Mouse (Mus musculus) forebrain, embryonic 13.5 days (tissue): ENCODE measurements around the gene Grap2. TPM values are rescaled to one million over a fixed set of nuclear protein-coding genes. Genes with fewer than 3 reads are reported as not detected.

Experiments
- ATAC-seq: fragments of 200-750 bp; cut with Nextera tagmentation; 2 replicates; pipeline ENCODE4 v1.8.0; 2017
- H3K27ac ChIP-seq: fragments of 300-500 bp; sonication (generic); 2 replicates; pipeline ENCODE4 v1.5.1; 2015; ENCODE audit warnings: inconsistent platforms, mild to moderate bottlenecking, moderate library complexity
- H3K27me3 ChIP-seq: fragments of 300-500 bp; sonication (generic); 2 replicates; pipeline ENCODE4 v1.6.1; 2015; ENCODE audit warnings: mild to moderate bottlenecking, inconsistent platforms
- H3K36me3 ChIP-seq: fragments of 300-500 bp; sonication (generic); 2 replicates; pipeline ENCODE4 v1.6.1; 2015; ENCODE audit warnings: mild to moderate bottlenecking, inconsistent platforms; ENCODE audit not compliant: poor library complexity, severe bottlenecking
- H3K4me1 ChIP-seq: fragments of 300-500 bp; sonication (generic); 2 replicates; pipeline ENCODE4 v1.6.1; 2015; ENCODE audit warnings: inconsistent platforms
- H3K4me2 ChIP-seq: fragments of 300-500 bp; sonication (generic); 2 replicates; pipeline ENCODE4 v1.6.1; 2015; ENCODE audit warnings: inconsistent platforms, mild to moderate bottlenecking, moderate library complexity
- H3K4me3 ChIP-seq: fragments of 300-500 bp; sonication (generic); 2 replicates; pipeline ENCODE4 v1.5.1; 2015; ENCODE audit warnings: mild to moderate bottlenecking, inconsistent platforms
- H3K9ac ChIP-seq: fragments of 300-500 bp; sonication (generic); 2 replicates; pipeline ENCODE4 v1.6.1; 2015; ENCODE audit warnings: mild to moderate bottlenecking, inconsistent platforms
- H3K9me3 ChIP-seq: fragments of 300-500 bp; sonication (generic); replicated peaks from 2 replicates; pipeline ENCODE4 v1.6.1; 2016; ENCODE audit warnings: inconsistent platforms
- WGBS: fragments of 180-500 bp; shearing (Covaris S2); methylation state at CpG from one replicate; pipeline ENCODE4 v1.1.7; 2015; 5-methylcytosine and 5-hydroxymethylcytosine counted together
- polyA plus RNA-seq: library from polyadenylated mRNA; unstranded; fragments of >200 nt; fragmentation: Nextera tagmentation; extraction: Ambion mirVana; gene quantifications from 2 replicates; pipeline ENCODE4 v1.2.1, GENCODE M21; 2015

The Grap2 gene
- polyA plus RNA-seq: 0.26 and 0.91 TPM in 2 replicates

DNA sequence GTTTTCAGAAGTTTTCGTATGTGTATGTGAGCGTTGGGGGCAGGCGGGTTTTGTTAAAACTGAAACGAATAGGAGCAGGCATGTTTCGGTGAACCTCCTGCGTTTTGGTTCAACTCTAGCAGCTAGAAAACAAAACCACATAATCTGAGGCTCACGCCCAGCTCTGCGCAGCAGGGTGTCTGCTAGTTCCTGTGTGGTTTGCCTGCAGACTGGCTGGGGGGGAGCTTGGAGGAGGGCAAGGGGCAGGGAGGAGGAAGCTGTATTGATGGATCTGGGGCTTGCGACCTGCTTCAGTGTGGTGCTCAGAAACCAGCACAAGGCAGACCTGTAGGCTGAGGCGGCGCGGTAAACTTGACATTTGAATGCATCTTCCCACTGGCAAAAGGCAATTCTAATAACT is at the start of gene Grap2:
Gene Grap2 (plus strand): TSS at position 304 of the 400 bp plus-strand sequence.
- 62% methylated on average over 12 of the region's 12 CpGs for WGBS
- Histone ChIP-seq H3K4me1 (peaks cover 11% of the 10 kb centered on the region), H3K36me3 (no peaks in the 10 kb centered on the region), H3K9me3 (no peaks in the 10 kb centered on the region), H3K27me3 (peaks cover 6% of the 10 kb centered on the region; the same call in 1 of the 2 replicates), H3K4me3 (no peak within 1 kb of the TSS), H3K9ac (no peak within 1 kb of the TSS), H3K4me2 (no peak within 1 kb of the TSS), H3K27ac (no peak within 1 kb of the TSS)
- no peak for ATAC-seq

DNA sequence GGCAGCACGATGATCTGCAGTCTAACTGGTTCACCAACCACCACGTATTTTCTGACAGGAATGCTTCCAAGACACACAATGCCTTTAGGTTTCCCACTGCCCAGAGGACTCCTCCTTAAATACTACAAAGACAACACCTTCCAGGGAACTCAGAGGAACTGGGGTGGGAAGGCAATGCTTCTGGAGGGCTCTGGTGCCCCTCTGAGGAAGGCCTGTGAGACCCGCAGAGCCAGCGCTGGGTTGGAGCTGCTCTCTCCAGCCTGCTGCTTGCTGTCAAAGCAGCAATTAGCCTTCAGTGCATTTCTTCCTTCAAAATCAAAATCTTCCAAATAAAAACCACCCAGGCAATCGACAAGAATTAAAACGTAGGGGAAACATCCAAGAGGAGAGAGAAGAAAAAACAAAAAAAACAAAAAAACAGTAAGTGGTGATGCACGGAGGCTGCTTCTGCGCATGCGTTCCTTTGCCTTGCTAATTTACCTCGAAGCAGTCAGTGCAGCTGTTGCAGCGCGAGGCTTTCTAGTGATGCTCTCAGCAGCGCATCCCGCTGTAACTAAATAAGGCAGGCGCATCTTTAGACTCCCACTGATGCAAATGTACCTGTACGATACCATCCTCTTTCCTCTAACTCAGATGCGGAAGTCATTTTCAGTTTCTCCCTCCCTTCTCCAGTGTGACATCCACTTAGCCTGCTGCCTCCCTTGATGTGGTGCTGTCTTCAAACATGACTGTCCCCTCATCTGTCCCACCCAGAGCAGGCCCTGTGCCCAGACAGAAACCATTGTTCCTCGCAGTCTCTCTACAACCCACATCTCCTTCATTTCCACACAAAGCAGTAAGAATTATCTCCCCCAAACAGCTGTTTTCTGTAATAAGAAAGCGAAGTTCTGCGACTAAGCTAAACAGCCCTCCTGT is 42.2 kb upstream of the Grap2 start:
- Histone ChIP-seq H3K9ac (no peak overlapping the region), H3K4me2 (peak overlapping the region; percentile 27), H3K27ac (peak overlapping the region; percentile 36; the same call in 1 of the 2 replicates), H3K36me3 (no peaks in the 10 kb centered on the region), H3K4me1 (peaks cover 9% of the 10 kb centered on the region), H3K9me3 (no peaks in the 10 kb centered on the region), H3K4me3 (no peak overlapping the region), H3K27me3 (no peaks in the 10 kb centered on the region)
- WGBS: 44% methylated on average over 20 of the region's 20 CpGs
- no peak for ATAC-seq

DNA sequence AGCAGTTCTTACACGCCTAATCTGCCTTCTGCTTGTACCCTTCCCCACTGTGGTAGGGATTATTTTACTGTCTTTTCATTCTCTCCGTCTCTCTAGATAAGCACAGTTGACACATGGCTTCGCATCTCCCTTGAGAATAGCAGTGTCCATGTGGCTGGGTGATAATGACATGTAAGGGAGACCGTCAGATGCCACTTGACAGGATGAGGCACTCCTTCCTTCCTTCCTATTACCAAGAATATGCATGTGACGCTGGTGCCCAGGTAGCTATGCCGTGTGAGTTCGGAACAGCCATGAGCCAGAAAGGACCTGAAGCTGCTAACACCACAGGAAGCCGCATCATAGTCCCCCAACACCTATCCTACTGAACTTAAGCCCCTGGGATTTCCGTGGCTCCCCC is 41.4 kb upstream of the Grap2 start:
- WGBS: 81% methylated on average over 9 of the region's 9 CpGs
- no peaks in the 10 kb centered on the region for H3K36me3 ChIP-seq

DNA sequence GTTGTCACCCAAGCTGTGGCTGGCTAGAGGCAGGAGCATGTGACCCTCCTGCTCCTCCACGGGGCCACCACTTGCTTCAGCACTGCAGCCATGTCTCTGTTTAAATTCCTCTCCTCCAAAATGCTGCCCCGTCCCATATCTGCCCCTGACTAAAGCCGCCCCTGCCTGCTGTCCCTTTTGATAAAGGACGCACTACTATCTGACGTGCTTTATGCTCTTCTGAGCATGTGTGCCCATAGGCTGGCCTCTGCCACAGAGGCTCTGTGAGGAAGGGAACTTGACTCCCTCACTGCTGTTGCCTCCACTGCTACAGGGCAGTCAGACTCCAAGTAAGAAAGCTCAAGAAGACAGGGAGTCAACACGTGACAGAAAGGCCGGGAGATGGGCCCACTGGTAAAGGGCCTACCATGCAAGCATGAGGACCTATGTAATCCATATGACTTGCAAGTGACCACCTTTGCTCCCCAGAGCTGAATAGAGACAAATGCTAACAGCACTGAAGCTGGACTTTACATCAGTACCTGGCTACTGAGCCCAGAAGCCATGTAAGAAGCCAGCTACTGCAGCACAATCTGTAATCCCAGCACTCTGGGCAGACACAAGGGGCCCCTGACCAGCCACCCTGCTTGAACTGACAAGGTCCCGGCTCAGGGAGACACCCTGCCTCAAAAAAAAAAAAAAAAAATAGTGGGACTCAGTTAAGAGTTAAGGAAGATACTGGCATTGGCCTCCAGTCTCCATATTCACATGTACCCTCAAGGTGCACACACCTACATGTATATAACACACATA is 39.9 kb upstream of the Grap2 start:
- H3K36me3 ChIP-seq: no peaks in the 10 kb centered on the region
- H3K4me2 ChIP-seq: no peak overlapping the region
- no peak for ATAC-seq
- H3K9ac ChIP-seq: no peak overlapping the region
- 86% methylated on average over 8 of the region's 8 CpGs for WGBS
- no peak overlapping the region for H3K4me3 ChIP-seq
- H3K4me1 ChIP-seq: peaks cover 9% of the 10 kb centered on the region
- H3K27me3 ChIP-seq: no peaks in the 10 kb centered on the region
- H3K9me3 ChIP-seq: no peaks in the 10 kb centered on the region
- H3K27ac ChIP-seq: no peak overlapping the region

More for the DNA sequence above, 41.4 kb upstream of the Grap2 start:
- Histone ChIP-seq H3K9ac (no peak overlapping the region), H3K27ac (no peak overlapping the region), H3K9me3 (no peaks in the 10 kb centered on the region), H3K4me3 (no peak overlapping the region), H3K27me3 (no peaks in the 10 kb centered on the region), H3K4me2 (no peak overlapping the region), H3K4me1 (peaks cover 9% of the 10 kb centered on the region)
- ATAC-seq: no peak

GRCm38 (mm10) chr15:80533274-80533673 is 39.1 kb upstream of the Grap2 start:
- Histone ChIP-seq H3K9me3 (no peaks in the 10 kb centered on the region), H3K4me2 (no peak overlapping the region), H3K27ac (no peak overlapping the region), H3K4me1 (peaks cover 9% of the 10 kb centered on the region), H3K36me3 (no peaks in the 10 kb centered on the region), H3K4me3 (no peak overlapping the region), H3K9ac (no peak overlapping the region), H3K27me3 (no peaks in the 10 kb centered on the region)
- 64% methylated on average over 6 of the region's 6 CpGs for WGBS
- ATAC-seq: no peak

DNA sequence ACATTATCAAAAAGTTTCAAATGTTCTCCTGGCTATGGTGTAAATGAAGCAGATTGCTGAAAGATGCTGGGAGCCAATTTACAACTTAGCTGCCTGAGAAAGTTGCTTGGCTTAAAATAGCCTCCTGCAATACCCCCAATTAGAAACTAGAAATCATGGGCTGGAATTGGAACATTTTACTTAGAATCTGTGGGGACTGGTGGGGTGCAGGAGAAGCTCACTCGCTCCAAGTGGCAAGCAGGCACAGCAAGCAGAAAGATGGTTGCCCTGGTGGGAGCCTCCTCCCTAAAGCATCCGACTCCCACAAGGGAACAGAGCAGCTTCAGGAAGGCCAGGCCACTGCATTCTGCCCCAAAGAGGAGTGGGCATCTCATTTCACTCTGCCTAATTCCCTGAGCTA is 36.3 kb upstream of the Grap2 start:
- ATAC-seq: no peak
- Histone ChIP-seq H3K9ac (no peak overlapping the region), H3K9me3 (no peaks in the 10 kb centered on the region), H3K4me2 (no peak overlapping the region), H3K4me3 (no peak overlapping the region), H3K4me1 (no peaks in the 10 kb centered on the region), H3K36me3 (no peaks in the 10 kb centered on the region), H3K27me3 (no peaks in the 10 kb centered on the region), H3K27ac (no peak overlapping the region)
- WGBS: 69% methylated on average over 2 of the region's 2 CpGs

- ATAC-seq: no peak
- H3K4me2 ChIP-seq: no peak overlapping the region
Measured at GRCm38 (mm10) chr15:80538075-80538474, 34.3 kb upstream of the Grap2 start.

DNA sequence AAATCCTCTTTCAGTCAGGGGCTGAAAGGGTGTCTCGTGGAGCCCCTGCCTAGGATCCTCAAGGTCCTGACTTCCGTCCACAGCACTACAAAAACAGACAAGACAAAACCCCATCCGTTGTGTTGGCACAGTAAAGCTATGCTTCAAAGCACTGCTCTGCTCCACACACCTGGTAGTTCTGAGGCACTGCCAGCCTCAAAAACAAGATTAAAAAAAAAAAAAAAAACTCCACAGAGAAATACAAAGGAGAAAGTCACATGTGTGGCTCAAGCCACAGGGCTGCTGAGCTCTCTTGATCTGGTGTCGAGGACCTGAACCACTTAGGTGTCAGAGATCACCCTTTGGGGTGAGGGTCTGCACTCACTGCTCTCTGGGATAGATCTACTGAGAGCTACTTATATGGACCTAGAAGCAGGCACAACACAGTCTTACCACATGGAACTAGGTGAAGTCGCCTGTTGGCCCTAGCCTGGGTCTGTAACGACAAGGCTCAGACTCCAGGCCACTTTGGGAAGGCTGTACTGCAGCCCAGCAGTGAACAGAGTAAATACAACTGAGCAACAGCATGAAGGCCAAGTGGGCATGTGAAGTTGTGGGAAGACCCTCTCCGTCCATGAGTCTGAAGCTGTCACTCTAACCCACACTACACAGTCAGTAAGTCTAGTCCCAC is 33.6 kb upstream of the Grap2 start:
- Histone ChIP-seq H3K4me2 (no peak overlapping the region), H3K4me1 (no peaks in the 10 kb centered on the region), H3K4me3 (no peak overlapping the region), H3K27ac (no peak overlapping the region), H3K9me3 (no peaks in the 10 kb centered on the region), H3K9ac (no peak overlapping the region), H3K27me3 (no peaks in the 10 kb centered on the region), H3K36me3 (no peaks in the 10 kb centered on the region)
- 86% methylated on average over 7 of the region's 7 CpGs for WGBS
- no peak for ATAC-seq

More at GRCm38 (mm10) chr15:80538075-80538474, 34.3 kb upstream of the Grap2 start:
- Histone ChIP-seq H3K27ac (no peak overlapping the region), H3K9ac (no peak overlapping the region), H3K4me3 (no peak overlapping the region), H3K36me3 (no peaks in the 10 kb centered on the region), H3K4me1 (no peaks in the 10 kb centered on the region), H3K27me3 (no peaks in the 10 kb centered on the region), H3K9me3 (no peaks in the 10 kb centered on the region)
- 93% methylated on average over 2 of the region's 2 CpGs for WGBS

DNA sequence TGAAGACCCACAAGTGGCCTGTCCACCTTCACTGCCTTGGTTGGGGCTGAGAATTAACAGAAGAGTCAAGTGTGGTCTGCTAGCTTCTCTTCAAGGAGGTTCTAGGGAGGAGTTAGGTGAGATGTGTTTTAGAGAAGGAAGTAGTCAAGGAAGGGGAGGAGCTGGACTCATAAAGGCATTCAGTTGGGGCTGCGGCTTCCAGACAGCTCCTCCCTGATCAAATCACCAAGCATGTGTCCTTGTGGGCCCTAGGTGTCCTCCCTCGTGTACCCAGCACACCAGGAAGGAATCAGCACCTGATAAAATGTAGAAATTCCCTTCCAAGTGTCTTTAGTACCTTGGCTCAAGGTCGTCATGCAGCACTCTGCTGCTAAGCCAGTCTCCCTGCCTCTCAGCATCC is 28.3 kb upstream of the Grap2 start:
- H3K4me2 ChIP-seq: no peak overlapping the region
- no peaks in the 10 kb centered on the region for H3K9me3 ChIP-seq
- ATAC-seq: no peak
- no peak overlapping the region for H3K4me3 ChIP-seq
- H3K4me1 ChIP-seq: no peaks in the 10 kb centered on the region; the same call in 1 of the 2 replicates
- H3K27ac ChIP-seq: no peak overlapping the region
- WGBS: 73% methylated on average over 3 of the region's 3 CpGs
- no peaks in the 10 kb centered on the region for H3K27me3 ChIP-seq
- H3K36me3 ChIP-seq: no peaks in the 10 kb centered on the region
- H3K9ac ChIP-seq: no peak overlapping the region

DNA sequence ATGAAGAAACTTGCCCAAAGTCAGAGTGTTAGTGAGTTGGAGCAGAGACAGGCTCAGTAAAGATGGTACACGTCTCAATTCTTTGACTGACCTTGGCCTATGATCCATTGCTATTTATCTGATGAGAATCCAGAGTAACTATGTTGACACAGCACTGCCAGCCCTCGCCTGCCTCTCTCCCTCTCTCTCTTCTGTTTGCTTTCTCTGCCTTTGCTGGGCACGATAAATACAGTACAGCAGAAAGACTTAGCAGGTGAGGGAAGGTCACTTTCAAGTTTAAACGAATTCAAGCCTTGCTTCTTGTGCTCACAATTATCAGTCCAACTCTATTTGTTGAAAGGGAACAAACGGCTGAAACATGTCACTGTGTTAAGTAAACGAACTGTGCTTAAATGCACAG is 27.0 kb upstream of the Grap2 start:
- no peak overlapping the region for H3K4me3 ChIP-seq
- no peak for ATAC-seq
- no peak overlapping the region for H3K27ac ChIP-seq
- H3K9ac ChIP-seq: no peak overlapping the region
- no peaks in the 10 kb centered on the region for H3K9me3 ChIP-seq
- no peaks in the 10 kb centered on the region for H3K27me3 ChIP-seq
- no peaks in the 10 kb centered on the region for H3K36me3 ChIP-seq
- WGBS: 51% methylated on average over 6 of the region's 6 CpGs
- no peak overlapping the region for H3K4me2 ChIP-seq
- no peaks in the 10 kb centered on the region; the same call in 1 of the 2 replicates for H3K4me1 ChIP-seq

GRCm38 (mm10) chr15:80554860-80555822 is 17.3 kb upstream of the Grap2 start:
- Histone ChIP-seq H3K36me3 (no peaks in the 10 kb centered on the region), H3K4me1 (no peaks in the 10 kb centered on the region), H3K4me2 (no peak overlapping the region), H3K9ac (no peak overlapping the region), H3K27ac (no peak overlapping the region), H3K27me3 (no peaks in the 10 kb centered on the region), H3K4me3 (no peak overlapping the region), H3K9me3 (no peaks in the 10 kb centered on the region)
- ATAC-seq: no peak
- WGBS: 97% methylated on average over 6 of the region's 6 CpGs
